19 mouse cellular contexts compared by ENCODE assay signal in genomic region chr6:17573732-17574131, GRCm38 (mm10).
A peak's percentile ranks its signal among the peaks of the same experiment; 100 is the strongest.
DNase-seq lines count a peak whose midpoint lies in the region; ATAC-seq and TF ChIP-seq lines count a peak whose summit lies in the region.
"Had no signal": no experiment of that assay in that cellular context is flagged by ENCODE, and none has a peak within 500 bp of the region (broad histone marks: within the 10 kb centered on the region; RNA-seq: fewer than 3 reads in every experiment).

No protein-coding gene starts in this region.

- no peaks in the 10 kb centered on the region for H3K36me3 ChIP-seq in lung, postnatal 0 days (ENCODE audit: insufficient read depth, low read length)
- H3K36me3 ChIP-seq in small intestine, adult 2 months (ENCODE audit: control insufficient read depth, insufficient read depth, low read length) = peaks cover 5% of the 10 kb centered on the region
- H3K36me3 ChIP-seq: embryonic facial prominence, embryonic 10.5 days; embryonic facial prominence, embryonic 12.5 days; forebrain, embryonic 15.5 days had no signal

- ATAC-seq in lung, postnatal 0 days = no peak
- ATAC-seq in Patski = peak; percentile 39
- ATAC-seq: activated CD4-positive, CD25-positive, alpha-beta regulatory T cell, adult 4 months; forebrain, embryonic 13.5 days; forebrain, embryonic 15.5 days had no signal

- H3K27me3 ChIP-seq in lung, postnatal 0 days (replicated peaks; ENCODE audit: insufficient read depth, low read length) = no peaks in the 10 kb centered on the region
- no peaks in the 10 kb centered on the region for H3K27me3 ChIP-seq in Patski
- no peaks in the 10 kb centered on the region for H3K27me3 ChIP-seq in small intestine, adult 2 months (ENCODE audit: control insufficient read depth, insufficient read depth, low read length)
- H3K27me3 ChIP-seq: embryonic facial prominence, embryonic 12.5 days; forebrain, embryonic 13.5 days; forebrain, embryonic 15.5 days had no signal

- no peak overlapping the region for H3K9ac ChIP-seq in lung, postnatal 0 days (replicated peaks; ENCODE audit: low read depth)
- H3K9ac ChIP-seq: embryonic facial prominence, embryonic 12.5 days; forebrain, embryonic 13.5 days; forebrain, embryonic 15.5 days had no signal

- no peak overlapping the region for H3K4me3 ChIP-seq in lung, postnatal 0 days (ENCODE audit: low read depth, low read length)
- no peak overlapping the region for H3K4me3 ChIP-seq in small intestine, adult 2 months (ENCODE audit: low read depth, low read length)
- H3K4me3 ChIP-seq: embryonic facial prominence, embryonic 10.5 days; embryonic facial prominence, embryonic 12.5 days; forebrain, embryonic 13.5 days; forebrain, embryonic 15.5 days had no signal

- no peak for TF ChIP-seq EP300 in lung, postnatal 0 days (IDR thresholded peaks at IDR 0.05)

- in situ Hi-C loops in Patski (cut with MboI; ENCODE audit: low pct_unique_long_range_greater_than_20kb) = loop anchor here (25.0 kb wide), 1 partner anchor 1836 kb away; no protein-coding TSS in a partner anchor

- TF ChIP-seq POLR2A in small intestine, adult 2 months (IDR thresholded peaks at IDR 0.05; ENCODE audit: low read depth, low read length) = no peak

- 75% methylated on average over 2 of the region's 2 CpGs for WGBS in lung, postnatal 0 days
- WGBS in small intestine, adult 2 months = 71% methylated on average over 2 of the region's 2 CpGs

- H3K4me1 ChIP-seq in lung, postnatal 0 days (ENCODE audit: insufficient read depth, low read depth, low read length) = no peaks in the 10 kb centered on the region
- peaks cover 8% of the 10 kb centered on the region; the same call in 1 of the 2 replicates for H3K4me1 ChIP-seq in small intestine, adult 2 months (ENCODE audit: control insufficient read depth, insufficient read depth, insufficient read length, low read length)
- H3K4me1 ChIP-seq: embryonic facial prominence, embryonic 12.5 days; forebrain, embryonic 13.5 days; forebrain, embryonic 15.5 days had no signal

- CTCF ChIA-PET in Patski (lab: Charles Lee) = interaction anchor here (1.2 to 1.7 kb wide), 3 partner anchors 15 to 211 kb away, joined by 3 to 6 read pairs (median 3); no protein-coding TSS in a partner anchor

- no peak overlapping the region for H3K4me2 ChIP-seq in lung, postnatal 0 days (replicated peaks; ENCODE audit: low read depth, low read length)
- H3K4me2 ChIP-seq: embryonic facial prominence, embryonic 12.5 days; forebrain, embryonic 13.5 days; forebrain, embryonic 15.5 days had no signal

- POLR2A ChIA-PET in Patski (lab: Charles Lee) = no interaction called here

- no peak for TF ChIP-seq CTCF in lung, postnatal 0 days (IDR thresholded peaks at IDR 0.05)
- no peak for TF ChIP-seq CTCF in Patski (IDR thresholded peaks at IDR 0.05)
- TF ChIP-seq CTCF in small intestine, adult 2 months (IDR thresholded peaks at IDR 0.05; ENCODE audit: extremely low read depth, insufficient read length, insufficient replicate concordance, low read depth, low read length) = no peak

- H3K9me3 ChIP-seq in lung, postnatal 0 days (ENCODE audit: low read length) = no peaks in the 10 kb centered on the region
- H3K9me3 ChIP-seq: embryonic facial prominence, embryonic 10.5 days; forebrain, embryonic 13.5 days; forebrain, embryonic 15.5 days had no signal

- peak; percentile 15 for DNase-seq in lung, postnatal 0 days (ENCODE audit: low spot score)
- no peak for DNase-seq in lung, postnatal 10 days
- DNase-seq in Patski (ENCODE audit: low read depth, low spot score) = no peak
- DNase-seq in right cerebral cortex, postnatal 10 days (ENCODE audit: low spot score in 2 of 2) = no peak
- DNase-seq in gastrocnemius, adult 18-20 months (ENCODE audit: low spot score) = no peak
- DNase-seq: adrenal gland, adult 8-10 months; adrenal gland, postnatal 14 days; adrenal gland, postnatal 36 days; cerebellum, adult 11-12 months; cerebellum, adult 2 months; cerebellum, adult 9-10 months; cerebellum, postnatal 10 days; cerebellum, postnatal 25 days had no signal

- H3K27ac ChIP-seq in lung, postnatal 0 days (ENCODE audit: low read length) = no peak overlapping the region
- 0 out of 2 replicates have a peak overlapping the region, but pooled peaks have one; percentile 16 for H3K27ac ChIP-seq in small intestine, adult 2 months (ENCODE audit: insufficient read depth, low read depth, low read length)
- H3K27ac ChIP-seq: embryonic facial prominence, embryonic 10.5 days; embryonic facial prominence, embryonic 12.5 days; forebrain, embryonic 13.5 days; forebrain, embryonic 15.5 days had no signal
